Mouse (Mus musculus) mature B cell (primary cell): ENCODE measurements around the gene Mier2.

ENCODE experiments used
- in situ Hi-C: fragments of 300-500 bp; cut with MboI; formaldehyde crosslinking; loops from 2 replicates; pipeline ENCODE4 v1.14.3; 2019

Gene Mier2

DNA sequence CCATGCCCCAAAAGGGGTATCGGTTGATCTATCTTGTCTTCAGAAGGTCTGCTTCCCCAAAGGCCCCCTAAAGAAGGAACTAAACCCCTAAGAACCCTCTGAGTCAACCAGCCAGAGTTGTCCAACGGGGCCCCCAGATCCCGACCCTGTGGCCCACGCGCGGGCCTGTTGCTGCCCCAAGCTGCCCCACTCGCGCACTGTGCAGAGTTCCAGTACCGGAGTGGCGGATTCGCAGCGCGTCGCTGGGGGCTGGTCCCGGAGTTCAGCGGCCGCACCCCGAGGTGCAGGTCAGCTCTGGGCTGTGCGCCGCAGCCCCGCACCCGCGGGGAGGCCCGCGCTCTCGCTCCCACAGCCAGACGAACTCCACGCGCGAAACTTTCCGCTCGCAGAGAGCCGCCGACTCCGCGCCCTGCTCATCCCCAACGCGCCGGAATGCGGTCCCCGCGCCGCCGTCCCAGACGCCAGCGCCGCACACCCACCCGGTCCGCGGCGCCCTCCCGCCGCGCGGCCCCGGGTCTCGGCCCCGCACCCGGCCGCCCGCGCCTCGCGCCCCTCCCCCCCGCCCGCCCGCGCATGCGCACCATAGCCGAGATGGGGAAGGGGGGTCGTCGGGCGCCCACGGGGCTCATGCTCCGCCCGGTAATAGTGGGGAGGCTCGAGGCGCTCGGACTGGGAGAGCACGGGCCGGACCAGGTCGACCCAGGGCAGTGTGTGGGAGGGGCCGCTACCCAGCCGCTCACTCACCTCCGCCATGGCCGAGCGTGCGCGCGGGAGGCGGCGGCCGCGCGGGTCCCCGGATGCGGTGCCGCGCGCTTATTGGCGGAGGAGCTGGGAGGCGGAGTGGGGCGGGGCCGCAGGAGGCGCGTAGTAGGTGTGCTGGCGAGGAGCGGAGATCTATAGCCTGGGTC lies at the start of gene Mier2:
Mier2 (minus strand) TSS at position 870 of the 908 bp plus-strand sequence.
- in situ Hi-C loops: no loop called here

GRCm38 (mm10) chr10:79597936-79598230 lies 42.9 kb upstream of the Mier2 start:
- in situ Hi-C loops: no loop called here

GRCm38 (mm10) chr10:79597051-79597935 lies 42.3 kb upstream of the Mier2 start:
- in situ Hi-C loops: no loop called here

GRCm38 (mm10) chr10:79595590-79595929 lies 40.6 kb upstream of the Mier2 start:
- in situ Hi-C loops: no loop called here

DNA sequence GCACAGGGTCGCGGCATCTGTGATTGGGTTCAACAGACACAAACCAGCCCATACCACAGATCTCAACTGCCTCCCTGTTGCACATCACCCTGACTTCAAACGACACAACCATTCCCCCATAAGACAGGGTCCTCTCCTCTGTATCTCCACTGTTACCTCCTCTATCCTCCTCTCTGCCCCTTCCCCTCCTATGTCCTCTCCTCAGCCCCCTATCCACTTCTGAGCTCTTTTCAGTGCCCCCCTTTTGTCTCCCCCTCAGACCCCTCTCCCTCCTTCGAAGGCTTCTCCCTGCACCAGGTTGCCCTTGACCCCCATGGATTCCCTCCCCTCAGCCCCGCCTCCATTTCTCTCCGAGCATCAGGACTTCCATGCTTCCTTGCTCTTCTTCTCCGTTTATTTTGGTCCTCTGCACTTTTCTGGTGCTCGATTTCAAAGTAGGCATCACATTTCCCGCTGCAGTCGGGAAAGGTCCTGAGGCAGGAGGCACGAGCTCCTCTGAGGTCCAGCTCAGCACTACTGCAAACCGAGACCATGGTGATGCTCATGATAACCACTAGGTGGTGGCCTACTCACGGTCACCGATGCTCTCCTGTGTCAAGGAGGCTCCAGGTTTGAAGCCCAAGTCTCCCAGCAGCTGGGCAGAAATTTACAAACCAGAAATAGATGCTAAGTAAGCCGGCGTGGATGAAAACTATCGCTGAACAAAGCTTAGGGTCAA lies 40.0 kb upstream of the Mier2 start:
- in situ Hi-C loops: no loop called here

DNA sequence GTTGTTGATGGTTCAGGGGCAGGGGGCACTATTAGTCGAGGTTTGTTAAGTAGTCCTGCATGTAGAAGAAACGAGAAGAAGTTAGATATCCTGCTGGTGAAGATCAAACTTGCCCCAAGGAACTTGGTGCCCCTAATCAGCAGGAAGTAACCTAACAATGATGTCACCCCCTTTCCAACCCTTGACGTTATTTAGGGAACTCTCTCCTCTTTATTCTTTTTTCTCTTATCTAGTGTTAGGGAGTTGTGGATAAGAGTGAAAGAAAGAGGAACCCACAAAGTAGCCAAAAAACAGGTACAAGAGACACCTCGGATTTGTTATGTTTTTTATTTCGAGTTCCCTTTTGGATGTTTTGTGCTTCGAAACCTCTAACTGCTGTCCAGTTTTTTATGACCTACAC lies 39.1 kb upstream of the Mier2 start:
- in situ Hi-C loops: no loop called here

DNA sequence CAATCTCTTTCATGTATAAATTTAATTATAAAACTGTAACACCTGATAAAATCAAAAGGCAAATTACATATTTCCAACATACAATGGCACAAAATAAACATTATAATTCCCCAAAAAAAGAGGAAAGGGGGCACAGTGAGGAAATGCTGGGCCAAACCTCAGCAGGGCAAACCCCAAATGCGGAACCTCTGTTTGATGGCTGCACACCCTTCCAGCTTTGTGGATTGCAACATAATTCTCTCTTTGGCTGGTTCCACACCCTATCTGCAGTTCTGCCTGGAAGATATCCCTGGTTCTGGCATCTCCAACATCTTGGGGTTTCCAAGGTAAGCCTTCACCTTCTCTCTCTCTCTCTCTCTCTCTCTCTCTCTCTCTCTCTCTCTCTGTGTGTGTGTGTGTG lies 35.7 kb upstream of the Mier2 start:
- in situ Hi-C loops: no loop called here

DNA sequence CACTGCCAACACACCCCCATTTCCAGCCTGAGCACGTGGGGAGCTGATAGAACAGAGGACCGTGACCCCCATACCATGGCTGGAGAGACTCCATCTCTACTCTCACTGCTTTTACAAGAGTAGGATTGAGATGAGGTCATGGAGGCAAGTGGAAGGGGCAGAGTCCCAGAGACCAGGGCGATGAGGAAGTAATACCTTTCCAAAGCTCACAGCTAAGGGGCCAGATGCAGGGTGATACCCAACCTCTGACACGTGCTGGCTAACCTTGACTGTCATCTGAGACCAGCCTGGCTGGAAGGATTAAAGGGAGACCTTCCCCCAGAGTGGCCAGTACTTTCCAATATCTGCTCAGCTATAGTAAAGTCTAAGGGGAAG lies 32.7 kb upstream of the Mier2 start:
- in situ Hi-C loops: no loop called here

DNA sequence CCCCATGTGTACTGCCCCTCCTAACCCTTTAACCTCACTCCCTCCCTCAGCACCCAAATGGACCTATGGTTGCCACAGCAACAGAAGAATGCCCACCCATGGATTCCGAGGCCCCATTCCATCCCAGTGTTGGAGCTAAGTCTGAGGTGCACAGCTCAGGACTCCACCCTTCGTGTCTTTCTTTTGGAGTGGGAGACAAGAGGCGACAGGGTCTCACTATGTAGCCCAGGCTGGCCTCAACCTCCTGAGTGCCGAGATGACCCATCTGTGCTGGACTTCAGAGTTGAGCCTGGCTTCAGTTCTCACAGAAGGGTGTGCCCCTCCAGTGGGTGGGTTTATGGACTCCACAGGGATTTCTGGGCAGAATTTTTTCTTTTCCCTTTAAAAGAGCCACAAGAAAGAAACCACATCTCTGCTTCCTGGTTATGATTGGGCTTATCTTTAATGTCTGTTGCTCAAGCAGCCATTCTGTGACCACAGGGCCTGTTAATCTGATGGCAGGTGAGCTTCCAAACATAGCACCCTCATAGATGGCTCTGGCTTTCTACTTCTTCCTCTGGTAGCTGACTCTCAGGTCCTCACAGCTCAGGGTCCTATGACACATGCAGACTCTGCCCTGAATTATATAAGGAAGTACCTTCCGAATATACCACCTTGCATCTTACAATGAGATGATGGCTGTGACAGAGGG lies 32.2 kb upstream of the Mier2 start, which contains the start of gene Theg:
Theg (minus strand) TSS at position 271 of the 691 bp plus-strand sequence.
- in situ Hi-C loops: no loop called here

DNA sequence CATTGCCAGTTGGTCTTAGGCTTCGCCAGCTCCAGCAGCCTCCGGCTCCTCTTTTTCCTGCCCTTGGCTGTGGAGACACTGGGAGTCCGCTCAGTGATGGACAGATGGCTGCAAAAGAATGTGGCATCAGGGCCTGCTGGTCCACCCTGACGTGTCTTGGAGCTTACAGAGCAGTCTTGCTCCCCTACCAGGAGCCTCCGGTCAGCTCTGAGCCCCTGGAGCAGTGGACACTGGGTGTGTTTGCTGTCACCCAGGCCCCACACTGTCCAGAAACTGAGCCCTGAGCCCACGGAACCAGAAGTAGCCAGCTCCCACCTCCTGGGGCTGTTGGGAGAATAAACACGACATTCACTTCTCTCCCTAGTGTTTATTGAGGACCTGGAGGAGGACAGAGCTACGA lies 31.2 kb upstream of the Mier2 start:
- in situ Hi-C loops: no loop called here

DNA sequence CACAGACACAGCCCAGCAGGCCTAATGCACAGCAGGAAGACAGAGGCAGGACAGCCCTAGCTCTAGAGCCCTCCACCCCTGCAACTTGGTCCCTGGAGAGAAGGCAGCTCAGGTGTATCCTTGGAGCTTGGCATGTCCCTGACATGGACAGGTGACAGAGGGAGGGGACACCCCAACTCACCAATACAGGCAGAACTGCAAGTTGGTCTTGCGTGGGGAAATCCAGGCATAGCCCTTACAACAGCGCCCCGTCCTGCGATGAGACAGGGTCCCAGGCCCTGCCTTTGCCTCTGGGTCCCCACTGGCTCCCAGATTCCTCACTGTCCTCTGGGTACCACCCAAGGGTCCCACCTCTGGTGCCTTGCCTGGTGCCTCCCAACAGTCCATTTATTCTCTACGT lies 30.7 kb upstream of the Mier2 start:
- in situ Hi-C loops: no loop called here

- in situ Hi-C loops: no loop called here
Observed at GRCm38 (mm10) chr10:79585136-79585535, 30.1 kb upstream of the Mier2 start.

GRCm38 (mm10) chr10:79584426-79584825 lies 29.4 kb upstream of the Mier2 start:
- in situ Hi-C loops: no loop called here

DNA sequence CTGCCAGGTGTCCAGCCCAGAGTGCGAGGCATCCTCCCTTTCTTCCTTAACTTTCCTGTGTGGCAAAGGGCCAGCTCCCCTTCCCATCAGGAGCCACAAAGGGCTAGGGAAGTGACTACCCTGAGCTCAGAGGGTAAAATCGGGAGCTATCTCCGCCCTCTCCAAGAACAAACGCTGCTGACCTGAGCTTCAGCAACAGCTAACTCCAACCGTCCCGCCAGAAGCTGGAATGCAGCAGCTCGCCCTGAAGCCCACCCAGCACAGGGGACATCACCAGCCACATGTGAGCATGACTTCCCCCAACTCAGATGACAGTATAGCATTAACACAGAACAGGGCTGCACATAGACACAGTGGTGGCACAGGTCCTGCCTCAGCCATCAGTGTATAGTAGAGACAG lies 29.0 kb upstream of the Mier2 start:
- in situ Hi-C loops: no loop called here

DNA sequence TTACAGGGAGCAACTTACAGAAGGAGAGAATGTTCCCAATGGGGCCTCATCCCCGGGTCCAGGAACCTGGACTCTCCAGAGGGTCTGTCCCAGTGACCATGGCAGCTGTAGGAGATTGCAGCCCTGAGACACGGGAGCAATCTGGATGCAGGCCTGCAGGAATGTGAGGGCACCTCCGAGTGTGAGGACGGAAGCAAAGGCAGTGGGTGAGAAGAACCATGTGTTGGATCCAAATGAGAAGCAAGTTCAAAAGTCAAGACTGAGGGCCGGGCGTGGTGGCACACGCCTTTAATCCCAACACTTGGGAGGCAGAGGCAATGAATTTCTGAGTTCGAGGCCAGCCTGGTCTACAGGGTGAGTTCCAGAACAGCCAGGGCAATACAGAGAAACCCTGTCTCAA lies 26.5 kb upstream of the Mier2 start:
- in situ Hi-C loops: no loop called here

DNA sequence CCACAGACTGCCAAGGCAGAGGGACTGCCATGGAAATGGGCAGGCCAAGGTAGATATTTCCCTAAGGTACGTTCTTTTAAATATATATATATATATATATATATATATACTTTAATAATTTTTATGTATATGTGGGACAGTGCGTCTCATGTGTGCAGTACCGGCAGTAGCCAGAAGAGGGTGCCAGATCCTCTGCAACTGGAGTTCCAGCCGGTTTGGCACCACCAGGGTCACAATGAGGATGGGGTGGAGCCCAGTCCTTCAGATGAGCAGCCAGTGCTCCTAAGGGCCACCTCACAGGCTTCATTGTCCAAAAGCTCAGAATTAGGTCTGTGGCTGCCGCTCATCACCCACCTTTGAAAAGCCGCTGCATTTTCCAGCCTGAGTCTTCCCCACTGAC lies 25.8 kb upstream of the Mier2 start:
- in situ Hi-C loops: no loop called here

GRCm38 (mm10) chr10:79580356-79580755 lies 25.4 kb upstream of the Mier2 start:
- in situ Hi-C loops: no loop called here

- in situ Hi-C loops: no loop called here
Observed at GRCm38 (mm10) chr10:79579781-79580180, 24.8 kb upstream of the Mier2 start.

DNA sequence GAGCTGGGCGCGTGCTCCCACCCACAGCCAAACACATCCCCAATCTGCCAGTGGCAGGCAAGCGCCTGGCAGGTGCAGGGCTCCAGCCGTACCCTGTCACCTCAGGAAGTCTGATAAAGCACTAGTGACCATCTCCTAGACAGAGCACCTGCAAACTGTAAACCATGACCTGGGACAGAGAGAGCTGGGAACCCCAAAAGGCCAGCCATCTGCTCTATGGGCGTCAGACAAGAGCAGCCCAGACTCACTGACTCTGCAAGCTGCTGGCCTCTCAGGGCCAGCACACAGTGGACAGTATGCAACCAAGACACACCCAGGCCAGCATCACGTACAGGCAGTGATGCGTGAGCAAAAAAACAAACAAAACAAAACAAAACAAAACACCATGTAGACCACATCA lies 23.9 kb upstream of the Mier2 start:
- in situ Hi-C loops: no loop called here

GRCm38 (mm10) chr10:79578276-79578675 lies 23.3 kb upstream of the Mier2 start:
- in situ Hi-C loops: no loop called here

GRCm38 (mm10) chr10:79577376-79577775 lies 22.4 kb upstream of the Mier2 start:
- in situ Hi-C loops: no loop called here

DNA sequence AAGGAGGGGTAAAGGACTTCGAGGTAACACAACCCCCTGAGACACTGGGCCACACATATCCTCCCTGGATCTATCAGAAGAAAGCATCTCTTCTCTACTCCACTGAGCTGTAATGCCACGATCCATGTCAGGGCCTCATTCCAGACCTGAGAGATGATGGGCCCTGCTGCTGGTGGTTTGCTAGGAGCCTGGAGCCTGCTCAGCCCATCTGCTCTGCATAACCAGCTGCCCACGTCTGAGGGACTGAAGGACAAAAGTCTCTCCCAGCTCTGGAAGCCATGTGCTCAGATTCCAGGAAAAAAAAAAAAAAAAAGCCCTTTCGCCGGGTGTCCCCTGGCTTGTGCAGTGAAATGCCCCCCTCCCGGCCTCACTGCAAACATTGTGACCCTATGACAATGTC lies 20.8 kb upstream of the Mier2 start:
- in situ Hi-C loops: no loop called here
